Mouse (Mus musculus) embryo, embryonic 10.5 days (tissue): ENCODE results near the gene Pde6d.
"Not testable (repeated sequence)": the region's sequence is repeated elsewhere in the genome, so short reads cannot be mapped to it uniquely, and the experiment has no call there.

Source experiments
- DNase-seq: peaks from one replicate; pipeline ENCODE4 v3.0.0-alpha.2; 2015; ENCODE audit warnings: low spot score

Pde6d gene

DNA sequence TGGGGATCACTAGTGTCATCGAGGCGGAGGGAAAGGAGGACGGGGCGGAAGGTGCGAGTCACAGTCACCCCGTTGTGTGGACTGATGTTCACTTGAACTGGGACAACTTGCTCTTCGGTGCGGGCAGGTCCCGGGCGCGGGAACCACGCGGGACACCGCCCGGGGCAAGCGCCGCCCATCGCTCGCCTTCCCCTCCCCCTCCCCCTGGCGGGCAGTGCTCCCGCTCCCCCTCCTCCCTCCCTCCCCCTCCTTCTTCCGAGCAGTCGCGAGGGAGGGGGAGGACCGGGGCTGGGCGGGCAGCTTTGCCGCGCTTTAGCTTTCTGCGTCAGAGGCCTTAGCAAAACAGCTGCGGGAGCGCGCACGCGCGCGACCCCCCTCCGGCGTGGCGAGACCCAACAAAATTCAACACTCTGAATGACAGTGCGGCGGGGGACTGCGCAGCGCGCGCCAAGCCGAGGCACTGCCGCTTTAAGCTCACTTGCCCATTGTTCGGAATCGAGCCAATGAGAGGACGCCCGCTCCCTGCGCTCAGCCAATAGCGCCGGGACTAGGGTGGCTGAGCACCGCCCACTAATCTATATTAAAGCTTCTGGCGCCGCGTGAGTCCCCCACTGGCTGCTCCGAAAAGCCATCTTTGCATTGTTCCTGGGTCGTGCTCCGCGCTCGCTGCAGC is 56.2 kb downstream of the Pde6d start, which contains the start of gene Ptma:
Gene Ptma, plus strand, starts transcription at position 611 of the 673 bp plus-strand sequence.
- DNase-seq = peak; percentile 99

DNA sequence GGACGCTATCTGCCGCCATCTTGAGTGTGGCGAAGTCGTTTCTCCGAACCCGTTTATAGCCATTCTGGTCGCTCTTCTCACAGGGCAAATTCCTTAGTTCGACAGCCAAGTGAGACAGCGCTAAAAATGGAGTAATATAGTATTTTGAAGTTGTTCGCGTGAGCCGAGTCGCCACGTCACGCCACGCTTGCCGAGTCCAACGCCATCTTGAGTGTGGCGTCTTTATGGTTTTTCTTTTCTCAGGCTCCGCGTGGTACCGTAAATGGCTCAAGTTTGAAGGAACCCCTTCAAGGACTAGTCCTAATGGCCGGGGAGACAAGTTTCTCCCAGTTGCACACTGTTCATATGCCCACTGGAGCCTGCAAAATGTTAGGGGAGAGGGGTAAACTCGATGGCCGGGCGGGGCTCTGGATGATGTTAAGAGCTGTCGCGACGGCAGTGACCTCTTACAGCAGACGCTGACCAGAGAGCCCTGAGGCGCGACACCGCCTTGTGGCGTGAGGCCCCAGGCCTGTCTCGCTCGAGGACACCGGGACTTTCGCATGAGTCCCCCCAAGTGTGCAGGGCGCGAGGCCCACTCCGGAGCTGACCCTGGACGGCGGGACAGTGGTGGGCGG is 56.8 kb downstream of the Pde6d start:
- peak; percentile 83 for DNase-seq

DNA sequence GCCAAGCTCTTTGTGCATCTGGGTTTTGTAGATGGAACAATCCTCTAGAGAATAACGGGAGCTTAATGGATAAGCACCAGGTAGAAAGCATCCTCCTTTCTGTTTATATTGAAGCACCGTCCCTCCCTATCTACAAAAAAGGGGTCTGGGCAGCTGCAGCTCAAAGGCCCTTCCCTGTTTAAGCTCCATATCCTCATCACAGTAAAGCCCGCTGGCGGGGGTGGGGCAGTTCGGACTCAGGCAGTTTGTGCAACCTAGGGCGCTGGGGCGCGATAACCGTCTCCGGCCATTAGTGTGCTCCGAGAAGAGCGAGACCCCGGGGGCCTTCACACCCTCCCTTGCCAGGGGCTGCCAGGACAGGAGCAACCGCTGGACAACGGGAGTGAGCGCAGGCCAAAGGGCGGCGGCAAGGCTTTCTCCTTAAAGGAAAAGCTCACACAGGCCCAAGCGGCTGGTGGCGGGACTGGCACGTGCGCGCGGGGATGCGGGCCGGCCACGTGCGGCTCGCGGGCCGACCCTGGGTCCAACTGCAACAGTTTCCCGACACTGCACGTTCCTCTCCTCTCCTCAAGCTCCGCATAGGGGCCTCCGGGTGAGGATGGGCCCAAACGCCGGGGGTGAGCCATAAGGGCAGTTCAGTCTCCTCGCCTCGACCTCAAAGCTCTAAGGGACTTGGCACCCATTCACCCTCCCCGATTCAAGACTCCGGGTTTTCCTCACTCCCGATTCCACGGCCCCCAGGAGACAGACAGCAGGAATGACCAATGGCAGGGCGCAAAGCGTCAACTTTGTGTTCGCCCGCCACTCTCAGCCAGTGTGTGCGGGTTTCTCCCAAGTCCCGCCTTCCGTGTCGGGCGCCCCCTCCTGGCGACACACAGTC is 57.6 kb downstream of the Pde6d start:
- peak; percentile 100 for DNase-seq

DNA sequence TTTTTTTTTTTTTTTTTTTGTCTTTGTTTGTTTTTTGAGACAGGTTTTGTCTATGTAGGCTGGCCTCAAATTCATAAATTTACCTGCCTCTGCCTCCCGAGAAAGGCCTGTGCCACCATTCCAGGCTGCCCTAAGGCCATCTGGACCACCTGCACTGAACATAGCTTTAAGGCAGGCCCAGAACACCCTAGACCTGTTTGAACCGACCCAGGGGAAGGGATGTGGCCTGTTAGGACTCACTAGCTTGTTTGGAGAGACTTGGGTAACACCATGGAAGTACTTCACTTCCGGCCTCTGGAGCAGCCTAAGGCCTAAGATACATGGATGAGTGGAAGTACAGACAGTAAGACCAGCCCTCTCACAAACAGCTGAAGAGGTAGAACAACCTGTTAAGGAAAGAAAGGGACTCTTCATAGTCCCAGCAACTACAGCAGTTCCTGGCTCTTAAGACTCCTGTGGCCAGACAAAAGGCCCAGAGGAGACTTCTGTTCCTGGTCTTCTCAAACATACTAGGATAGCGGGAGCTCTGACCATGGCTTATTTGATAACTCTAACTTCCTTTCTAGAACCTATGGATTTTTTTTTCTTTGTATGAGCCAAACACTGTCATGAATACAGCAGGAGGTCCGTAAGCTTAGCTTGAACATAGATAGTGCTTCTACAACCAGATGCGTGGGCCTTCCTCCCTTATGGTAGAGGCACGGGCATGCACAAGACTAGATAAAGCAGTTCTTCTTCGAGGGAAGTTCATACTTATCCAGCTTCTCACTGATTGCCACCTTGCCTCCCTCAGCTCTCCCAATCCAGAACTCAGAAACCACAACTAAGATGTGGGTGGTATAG is 58.4 kb downstream of the Pde6d start:
- peak; percentile 39 for DNase-seq

DNA sequence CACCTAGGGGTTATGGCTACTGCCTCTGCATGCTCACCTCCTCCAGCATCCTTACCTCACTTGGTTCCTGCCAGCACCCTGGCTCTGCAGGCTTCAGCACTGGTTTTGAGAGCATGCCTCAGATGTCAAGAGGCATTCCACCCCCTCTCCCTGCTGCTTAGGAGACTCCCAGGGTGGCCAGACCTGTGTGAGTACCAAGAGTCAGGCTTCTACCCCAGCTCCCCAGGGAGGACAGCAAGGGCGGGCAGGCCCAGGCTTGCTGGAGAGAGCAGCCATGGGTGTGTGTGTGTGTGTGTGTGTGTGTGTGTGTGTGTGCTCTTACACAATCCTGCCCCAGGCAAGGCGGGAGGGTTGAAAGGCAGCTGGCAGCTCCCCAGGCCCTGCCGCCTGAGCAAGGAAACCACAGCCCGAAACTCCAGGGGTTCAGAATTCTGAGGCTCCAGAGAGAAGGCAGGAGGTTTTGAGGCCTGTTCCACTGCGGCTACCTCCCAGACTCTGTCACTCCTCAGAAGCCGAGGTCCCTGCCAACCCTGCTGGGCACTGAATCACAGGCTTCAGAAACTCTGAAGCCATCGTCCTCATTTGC is 60.0 kb downstream of the Pde6d start:
- DNase-seq = no peak

DNA sequence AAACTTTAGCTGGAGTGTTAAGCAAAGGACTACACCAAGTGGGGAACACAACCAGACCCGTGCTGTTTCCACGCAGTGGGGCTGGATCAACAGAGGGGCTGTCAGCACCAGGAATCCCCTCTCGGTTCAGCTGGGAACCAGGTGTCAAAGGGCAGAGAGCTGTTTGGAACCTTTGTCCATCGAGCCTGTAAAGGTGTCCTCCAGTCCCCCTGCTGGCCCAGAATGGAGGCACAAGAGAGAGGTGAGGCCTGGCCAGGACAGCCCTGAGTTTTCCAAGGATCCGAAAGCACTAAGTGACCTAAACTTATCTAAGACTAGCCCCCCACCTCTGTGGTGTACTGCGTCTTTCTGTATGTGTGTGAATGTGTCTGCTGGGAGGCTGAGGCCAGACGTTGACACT is 62.1 kb downstream of the Pde6d start:
- peak; percentile 81 for DNase-seq

DNA sequence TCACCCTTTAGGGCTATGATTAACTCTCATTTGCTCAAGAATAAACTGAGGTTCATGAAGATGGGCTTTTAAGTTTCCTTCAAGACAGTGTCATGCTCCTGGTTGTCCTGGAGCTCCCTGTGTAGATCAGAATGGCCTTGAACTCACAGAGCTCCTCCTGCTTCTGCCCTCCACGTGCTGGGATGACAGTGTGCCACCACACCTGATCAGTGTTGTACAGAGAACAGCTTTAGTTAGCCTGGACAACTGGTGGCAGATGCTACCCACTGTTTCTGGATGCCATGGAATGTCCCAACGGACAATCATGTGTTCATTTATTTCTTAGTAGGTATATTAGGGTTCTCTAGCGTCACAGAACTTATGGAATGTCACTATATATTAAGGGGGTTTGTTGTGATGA is 65.4 kb downstream of the Pde6d start:
- DNase-seq = no peak

DNA sequence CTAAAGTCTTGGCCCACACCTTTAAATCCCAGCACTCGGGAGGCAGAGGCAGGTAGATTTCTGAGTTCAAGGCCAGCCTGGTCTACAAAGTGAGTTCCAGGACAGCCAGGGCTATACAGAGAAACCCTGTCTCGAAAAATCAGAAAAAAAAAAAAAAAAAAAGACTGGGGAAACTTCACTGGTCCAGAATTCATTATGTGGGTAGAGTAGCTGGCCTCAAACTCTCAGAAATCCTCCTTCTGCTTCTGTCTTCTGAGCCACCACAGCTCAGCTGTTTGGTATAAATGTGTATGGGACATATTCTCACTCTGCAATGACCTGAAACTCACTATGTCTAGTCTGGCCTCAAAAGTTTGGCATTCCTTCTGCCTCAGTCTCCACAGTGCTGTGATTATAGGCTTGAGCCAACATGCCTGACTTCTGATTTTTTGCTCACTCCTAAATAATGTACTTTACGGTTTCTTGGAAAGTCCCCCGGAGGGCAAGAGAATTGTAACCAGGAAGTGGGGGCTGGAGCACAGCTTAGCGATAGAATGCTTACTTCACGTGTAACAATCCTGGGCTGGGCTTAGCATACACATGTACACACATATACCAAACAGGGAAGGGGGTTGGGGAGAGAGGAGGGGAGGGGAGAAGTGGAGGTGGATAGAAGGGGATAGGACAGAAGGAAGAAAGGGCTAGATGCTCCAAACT is 66.6 kb downstream of the Pde6d start:
- DNase-seq = no peak

DNA sequence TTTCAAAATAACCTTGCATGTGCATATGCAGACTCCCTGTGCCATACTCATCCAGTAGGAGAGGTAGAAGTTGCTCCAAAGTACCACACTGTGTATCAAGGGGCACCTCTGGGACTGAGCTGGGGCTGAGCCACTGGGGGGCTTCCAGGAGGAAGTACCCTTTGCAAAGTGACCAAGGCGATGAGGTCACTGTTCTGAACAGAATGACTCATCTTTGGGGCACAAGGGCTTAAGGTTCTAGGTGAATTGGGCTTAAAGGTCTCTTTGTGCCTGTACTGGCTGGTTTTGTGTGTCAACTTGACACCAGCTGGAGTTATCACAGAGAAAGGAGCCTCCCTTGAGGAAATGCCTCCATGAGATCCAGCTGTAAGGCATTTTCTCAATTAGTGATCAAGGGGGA is 69.4 kb downstream of the Pde6d start:
- DNase-seq = not testable (repeated sequence)

DNA sequence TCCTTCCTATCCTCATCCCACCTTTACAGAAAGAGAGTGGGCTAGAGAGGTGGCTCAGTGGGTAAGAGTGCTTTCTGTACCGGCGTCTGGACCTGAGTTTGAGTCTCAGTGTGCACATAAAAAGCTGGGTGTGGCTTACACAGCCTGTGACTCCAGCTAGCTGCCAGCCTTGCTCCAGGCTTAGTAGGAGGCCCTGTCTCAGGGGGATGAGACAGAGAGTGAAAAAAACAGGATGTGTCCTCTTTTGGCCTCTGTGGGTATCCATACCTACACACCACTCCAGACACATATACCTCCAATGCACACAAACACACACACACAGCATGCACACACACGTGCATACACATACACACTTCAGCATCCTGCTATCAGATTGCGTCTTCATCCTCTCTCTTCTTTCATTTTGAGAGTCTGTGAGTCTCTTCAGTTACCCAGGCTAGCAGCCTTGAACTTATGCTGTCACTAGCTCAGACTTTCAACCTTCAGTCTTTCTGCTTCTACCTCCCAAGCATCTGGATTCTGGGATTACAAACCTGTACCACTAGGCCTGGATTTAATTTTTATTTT is 70.2 kb downstream of the Pde6d start:
- no peak for DNase-seq

DNA sequence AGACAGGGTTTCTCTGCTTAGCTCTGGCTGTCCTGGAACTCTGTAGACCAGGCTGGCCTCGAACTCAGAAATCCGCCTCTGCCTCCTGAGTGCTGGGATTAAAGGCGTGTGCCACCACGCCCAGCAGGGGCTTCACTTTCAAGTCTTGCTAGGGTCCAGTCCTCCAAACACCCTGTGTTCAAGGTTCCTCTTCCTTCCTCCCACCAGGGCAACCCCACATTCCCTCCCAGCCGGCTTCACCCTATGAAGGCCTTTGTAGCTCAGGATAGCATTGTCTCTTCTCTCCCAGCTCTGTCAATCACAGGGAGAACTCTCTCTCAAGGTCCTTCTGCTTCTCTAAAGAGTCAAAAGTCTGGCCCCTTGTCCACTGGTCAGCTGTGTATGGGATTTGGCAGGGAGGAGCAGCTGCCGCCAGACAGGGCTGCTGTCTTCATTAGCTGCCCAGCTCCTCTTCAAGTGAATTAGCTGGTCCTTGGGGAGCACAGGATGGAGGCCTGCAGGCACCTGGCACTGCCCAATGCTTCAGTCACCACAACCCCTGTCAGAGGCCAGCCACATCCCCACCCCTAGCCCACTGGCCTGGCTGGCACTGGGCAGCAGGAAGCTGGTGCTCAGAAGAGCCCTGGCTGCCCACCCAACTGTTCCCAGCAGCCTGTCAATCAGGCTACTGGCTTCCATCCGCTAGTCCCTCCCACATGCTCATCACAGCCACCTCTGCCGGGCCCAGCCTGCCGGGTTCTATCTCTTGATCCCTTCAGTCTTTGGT is 71.6 kb downstream of the Pde6d start:
- peak; percentile 51 for DNase-seq

DNA sequence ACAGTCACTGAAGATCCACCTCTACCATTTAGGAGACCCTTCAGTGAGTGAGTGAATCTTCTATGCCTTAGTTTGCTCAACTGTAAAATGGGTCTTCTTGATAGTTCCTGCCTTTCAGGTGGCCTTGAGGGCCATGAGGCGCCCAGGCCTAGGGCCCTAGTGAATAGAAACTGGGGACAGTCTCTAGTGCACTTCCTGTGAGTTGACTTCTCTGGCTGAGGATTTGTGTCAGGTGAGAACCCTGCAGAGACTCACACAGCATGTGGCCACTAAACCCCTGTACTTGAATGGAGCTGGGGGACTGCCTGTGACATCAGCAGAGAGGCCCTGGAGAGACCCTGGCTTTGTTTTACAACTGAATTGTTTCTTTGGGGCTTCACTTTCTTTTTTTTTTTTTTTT is 72.2 kb downstream of the Pde6d start:
- DNase-seq = no peak

DNA sequence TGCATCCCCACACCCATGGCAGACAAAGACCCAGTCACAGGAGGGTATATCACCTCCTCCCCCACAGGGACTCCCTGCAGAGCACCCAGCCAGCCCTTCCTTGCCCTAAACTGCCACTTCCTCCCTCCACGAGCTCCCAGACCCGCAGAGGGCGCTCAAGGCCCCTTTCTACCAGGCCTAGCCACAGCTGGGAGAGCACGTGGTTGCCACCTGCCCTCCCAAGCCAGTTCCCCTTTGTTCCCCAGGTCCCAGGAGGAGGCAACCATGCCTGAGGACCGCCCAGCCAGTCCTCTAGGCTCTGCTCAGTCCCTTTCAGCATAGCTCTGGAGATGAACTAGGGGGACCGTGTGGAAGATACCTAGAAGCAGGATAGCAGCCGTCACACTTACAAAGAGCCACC is 73.0 kb downstream of the Pde6d start:
- peak; percentile 93 for DNase-seq

DNA sequence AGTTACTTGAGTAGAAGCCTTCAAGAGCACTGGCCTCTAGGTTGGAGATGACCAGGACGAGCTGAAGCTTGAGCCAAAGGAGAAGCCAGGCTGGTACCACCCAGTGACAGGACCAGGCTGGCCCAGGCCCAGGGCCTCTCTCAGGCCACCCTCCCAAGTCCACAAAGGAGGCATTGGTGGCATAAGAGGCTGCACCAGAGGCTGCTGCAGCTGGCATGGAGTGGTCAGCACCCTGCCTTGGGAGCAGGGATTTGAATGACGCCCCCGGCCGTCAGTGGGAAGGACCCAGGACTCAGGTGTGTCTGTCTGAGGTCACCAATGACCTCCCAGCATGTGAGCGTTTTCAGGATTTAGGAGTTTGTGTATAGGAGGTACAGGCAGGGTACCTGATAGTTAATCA is 74.6 kb downstream of the Pde6d start:
- no peak for DNase-seq

DNA sequence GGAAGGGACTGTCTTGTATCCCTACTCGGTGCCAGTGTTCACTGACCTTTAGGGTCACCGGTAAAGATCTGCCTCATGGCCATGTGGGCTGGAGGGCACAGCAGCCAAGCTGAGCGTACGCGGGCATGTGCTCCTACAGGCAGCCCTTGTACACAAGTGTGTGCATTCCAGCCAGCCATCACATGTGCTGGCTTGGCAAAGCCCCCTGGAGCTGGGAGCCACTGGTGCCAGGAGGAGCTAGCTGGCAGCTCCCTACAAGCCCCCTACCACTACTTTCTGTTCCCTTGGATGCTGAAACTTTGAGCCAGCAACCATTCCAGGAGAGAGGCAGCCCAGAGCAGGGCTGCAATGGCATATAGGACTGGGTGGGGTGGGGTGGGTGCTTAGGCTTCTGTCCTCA is 76.0 kb downstream of the Pde6d start:
- no peak for DNase-seq

DNA sequence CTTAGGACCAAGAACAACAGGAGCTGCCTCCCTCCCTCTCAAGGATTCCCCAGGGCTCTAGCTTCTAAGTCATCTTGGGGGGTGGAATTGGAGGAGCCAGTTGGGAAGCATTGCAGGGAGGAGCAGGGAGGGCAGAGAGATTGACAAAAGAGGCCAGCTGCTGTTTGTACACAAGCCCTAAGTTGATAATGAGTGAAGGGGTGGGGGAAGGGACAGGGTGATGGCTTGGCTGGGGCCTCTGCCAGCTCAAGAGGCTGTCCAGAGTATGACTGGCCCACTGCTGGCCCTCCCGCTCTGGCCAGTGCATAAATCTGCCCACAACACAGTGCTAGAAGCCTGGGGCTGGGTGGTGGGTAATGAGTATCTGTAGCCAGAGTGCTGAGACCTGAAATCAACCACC is 77.0 kb downstream of the Pde6d start:
- DNase-seq = peak; percentile 74

DNA sequence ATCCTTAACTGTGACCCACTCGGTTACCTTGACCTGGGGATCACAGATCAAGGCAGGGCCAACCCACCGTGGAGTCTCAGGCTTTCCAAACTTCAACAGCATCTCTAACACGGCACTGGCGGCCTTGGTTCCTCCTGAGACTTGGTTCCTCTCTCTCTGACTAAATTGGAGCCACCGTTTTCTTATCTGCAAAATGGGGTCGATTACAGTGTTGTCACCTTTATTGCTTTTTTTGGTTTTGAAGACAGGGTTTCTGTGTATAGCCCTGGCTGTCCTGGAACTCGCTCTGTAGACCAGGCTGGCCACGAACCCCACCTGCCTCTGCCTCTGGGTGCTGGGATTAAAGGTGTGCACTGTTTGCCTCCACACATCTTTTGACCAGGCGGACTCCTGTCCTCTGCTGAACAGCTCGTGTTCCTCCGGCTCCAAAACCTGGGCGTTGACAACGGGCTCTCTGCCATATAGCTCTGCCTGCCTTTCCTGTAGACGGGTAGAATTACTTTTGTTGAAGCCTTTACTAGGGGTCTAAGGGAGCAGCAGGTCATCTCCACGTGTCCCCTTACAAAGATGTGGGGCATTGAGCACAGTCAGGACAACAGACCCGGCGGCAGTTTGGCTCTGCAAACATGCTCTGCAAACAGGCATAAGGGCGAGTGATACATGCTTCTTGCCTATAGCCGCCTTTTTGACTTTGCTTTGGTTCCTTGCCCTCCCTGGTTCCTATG is 77.6 kb downstream of the Pde6d start:
- DNase-seq = peak; percentile 63

DNA sequence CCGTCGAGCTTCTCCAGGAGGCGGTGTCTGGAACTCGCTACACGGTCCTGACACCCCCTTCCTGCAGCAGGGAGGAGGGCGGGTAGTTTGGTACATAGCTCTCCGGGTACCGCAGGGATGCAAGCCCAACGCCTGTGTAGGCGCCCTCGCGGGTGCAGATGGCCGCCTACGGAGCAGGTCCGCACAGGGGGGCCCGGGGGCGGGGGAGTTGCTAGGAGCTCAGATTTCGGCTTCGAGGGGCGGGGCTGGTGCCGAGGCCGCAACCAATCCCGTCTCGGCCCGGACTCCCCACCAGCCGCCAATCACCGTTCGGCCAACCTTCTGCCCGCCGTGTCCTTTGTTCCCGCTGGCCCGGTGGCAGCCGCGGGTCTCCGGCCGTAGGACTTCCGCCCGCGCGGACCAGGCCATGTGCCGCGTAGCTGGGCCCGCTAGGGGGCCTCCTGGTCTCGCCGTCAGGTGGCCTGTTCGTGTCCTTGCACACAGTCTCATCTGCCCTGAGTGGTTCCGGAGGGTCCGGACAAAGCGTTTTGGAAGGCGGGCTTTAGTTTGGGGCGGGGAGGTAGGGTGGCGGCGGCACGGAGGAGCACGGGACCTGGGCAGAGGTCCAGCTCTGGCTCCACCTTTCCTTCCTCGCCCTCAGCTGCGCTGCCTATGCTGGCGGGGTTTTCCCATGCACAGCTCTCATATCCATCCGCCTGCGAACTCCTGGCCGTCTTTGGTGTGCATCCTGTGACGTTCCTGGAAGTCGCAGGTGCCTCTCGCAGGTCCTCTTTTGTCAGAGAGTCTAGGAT is 78.3 kb downstream of the Pde6d start:
- DNase-seq = peak; percentile 97
